Mouse (Mus musculus) lung, adult 2 months (tissue): Measurements from ENCODE around the gene Rnf220.

ENCODE experiments used
- CTCF ChIP-seq: fragments of 200-500 bp; IDR thresholded peaks from 2 replicates; pipeline ENCODE4 v1.5.1; 2011; ENCODE audit warnings: mild to moderate bottlenecking, low read length, control low read depth; ENCODE audit not compliant: insufficient read depth
- POLR2A ChIP-seq: fragments of 200-500 bp; IDR thresholded peaks from 2 replicates; pipeline ENCODE4 v1.6.1; 2011; ENCODE audit warnings: low read depth, mild to moderate bottlenecking, control low read depth, low read length, borderline replicate concordance; ENCODE audit errors: extremely low read depth

DNA sequence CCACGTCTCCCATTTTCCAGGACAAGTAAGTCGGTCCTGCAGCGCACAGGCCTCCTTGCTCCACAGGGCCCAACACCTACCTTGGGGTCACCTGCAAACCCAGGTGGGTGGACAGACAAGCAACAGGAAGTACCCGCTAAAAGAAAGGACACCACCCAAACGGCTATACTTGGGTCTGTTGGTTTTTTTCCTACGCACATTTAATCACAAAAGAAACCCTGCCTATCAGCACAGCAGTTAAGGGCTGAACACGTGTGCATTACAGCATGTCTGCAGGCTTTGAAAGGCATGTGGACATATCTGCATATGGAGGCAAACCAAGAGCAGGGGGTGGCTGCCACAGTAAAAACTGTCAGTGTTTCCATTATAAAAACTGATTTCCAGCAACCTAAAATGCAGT is 10.7 kb downstream of the Rnf220 start:
- no peak for TF ChIP-seq CTCF
- no peak for TF ChIP-seq POLR2A
